Mouse (Mus musculus): ENCODE measurements around the gene Spdye4a. TPM values are rescaled to one million over a fixed set of nuclear protein-coding genes. Genes with fewer than 3 reads are reported as not detected.

Gene Spdye4a
- total RNA-seq (2012; rRNA removed) (not detected in 2 replicates), total RNA-seq (2014; rRNA removed) (not detected in 2 replicates), polyA plus RNA-seq (2012; ENCODE audit: insufficient read length, low read depth) (not detected in 2 replicates)

DNA sequence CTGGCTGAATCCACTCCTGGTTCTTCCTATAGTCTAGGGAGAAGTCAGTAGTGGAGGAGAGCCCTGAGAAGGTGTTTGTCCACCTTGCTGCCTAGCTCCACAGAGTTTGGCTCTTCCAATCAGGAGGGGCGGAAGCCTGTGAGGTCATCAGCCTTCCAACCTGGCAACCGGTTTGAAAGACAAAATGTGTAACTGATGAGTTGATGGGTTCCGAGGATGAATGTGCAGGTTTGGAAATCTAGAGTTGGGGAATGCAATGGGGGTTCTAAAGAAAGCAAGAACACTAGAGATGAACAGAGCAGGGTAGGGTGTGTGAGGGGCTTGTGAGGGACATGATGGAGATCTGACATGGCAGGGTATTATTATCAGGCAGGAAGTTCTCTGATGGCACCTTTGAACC lies at the start of gene Spdye4a:
Spdye4a (minus strand) TSS at position 101 of the 400 bp plus-strand sequence.
- no peak within 1 kb of the TSS for H3K27ac ChIP-seq (ENCODE audit: insufficient read depth, low read depth)
- H3K4me3 ChIP-seq (replicated peaks in 1 of 3; ENCODE audit: low read depth in 2 of 3, low read length in 2 of 3, poor library complexity in 1 of 3): no peak within 1 kb of the TSS
- no peaks in the 10 kb centered on the region for H3K4me1 ChIP-seq (ENCODE audit: control insufficient read depth in 1 of 2, insufficient read depth in 2 of 2)
- peaks cover 18% of the 10 kb centered on the region for H3K9me3 ChIP-seq (replicated peaks; ENCODE audit: low read length)
- no peak within 1 kb of the TSS for H3K9ac ChIP-seq (ENCODE audit: insufficient read depth, low read depth)
- TF ChIP-seq NRF1 (IDR thresholded peaks at IDR 0.05; ENCODE audit: low read depth, low read length) (no peak), TCF12 (IDR thresholded peaks at IDR 0.05; ENCODE audit: low read depth, low read length) (no peak), TBP (conservative IDR thresholded peaks at IDR 0.05; ENCODE audit: low read depth, low read length) (no peak), POLR2A (IDR thresholded peaks at IDR 0.05; ENCODE audit: low read depth, low read length) (no peak), E2F4 (IDR thresholded peaks at IDR 0.05; ENCODE audit: insufficient replicate concordance, low read depth, low read length) (no peak), MAFK (IDR thresholded peaks at IDR 0.05; ENCODE audit: insufficient replicate concordance, low read length) (no peak)
- no peak within 1 kb of the TSS for H3K4me2 ChIP-seq (ENCODE audit: insufficient read depth, low read depth, poor library complexity, severe bottlenecking)
- in situ Hi-C loops (cut with MboI; ENCODE audit: low pct_ligation_motif_present, low pct_unique_long_range_greater_than_20kb, low sequenced_read_pairs) (no loop called here), dilution Hi-C loops (cut with MboI; ENCODE audit: extremely low pct_ligation_motif_present, extremely low pct_unique_long_range_greater_than_20kb, low sequenced_read_pairs) (no loop called here)
- peaks cover 19% of the 10 kb centered on the region for H3K27me3 ChIP-seq (replicated peaks)
- H3K36me3 ChIP-seq (replicated peaks in 1 of 2; ENCODE audit: control insufficient read depth in 1 of 2, insufficient read depth in 1 of 2, low read length in 1 of 2): no peaks in the 10 kb centered on the region
- DNase-seq (ENCODE audit: extremely low read depth): no peak
- no peaks in the 10 kb centered on the region for H3K79me2 ChIP-seq (replicated peaks; ENCODE audit: control insufficient read depth, extremely low read depth, insufficient read depth, poor library complexity, severe bottlenecking)

DNA sequence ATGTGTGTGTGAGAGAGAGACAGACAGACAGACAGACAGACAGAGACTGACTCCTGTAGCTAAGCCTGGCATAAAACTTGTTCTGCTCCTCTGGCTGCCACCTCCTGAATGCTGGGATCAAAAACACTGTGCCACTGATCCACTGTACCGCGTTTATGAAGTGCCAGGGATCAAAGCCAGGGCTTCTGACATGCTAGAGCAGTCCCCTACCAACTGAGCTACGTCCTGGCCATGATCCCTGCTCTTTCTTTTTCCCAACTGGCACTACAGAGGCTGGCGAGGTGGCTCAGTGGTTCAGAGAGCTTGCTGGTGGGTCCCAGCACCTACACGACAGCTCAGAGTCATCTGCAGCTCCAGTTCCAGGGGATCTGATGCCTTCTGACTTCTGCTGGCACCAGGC lies 49.1 kb upstream of the Spdye4a start:
- peaks cover 0 to 12% of the 10 kb centered on the region in 2 experiments for H3K36me3 ChIP-seq (replicated peaks in 1 of 2; ENCODE audit: control insufficient read depth in 1 of 2, insufficient read depth in 1 of 2, low read length in 1 of 2)
- H3K4me2 ChIP-seq (ENCODE audit: insufficient read depth, low read depth, poor library complexity, severe bottlenecking): no peak overlapping the region
- H3K4me1 ChIP-seq (ENCODE audit: control insufficient read depth in 1 of 2, insufficient read depth in 2 of 2): peaks cover 15 to 27% of the 10 kb centered on the region in 2 experiments
- DNase-seq (ENCODE audit: extremely low read depth): no peak
- in situ Hi-C loops (cut with MboI; ENCODE audit: low pct_ligation_motif_present, low pct_unique_long_range_greater_than_20kb, low sequenced_read_pairs): loop anchor here (25.0 kb wide), 1 partner anchor 338 kb away; no protein-coding TSS in a partner anchor
- no peaks in the 10 kb centered on the region for H3K79me2 ChIP-seq (replicated peaks; ENCODE audit: control insufficient read depth, extremely low read depth, insufficient read depth, poor library complexity, severe bottlenecking)
- H3K9me3 ChIP-seq (replicated peaks; ENCODE audit: low read length): no peaks in the 10 kb centered on the region
- no peak for TF ChIP-seq ELF1 (IDR thresholded peaks at IDR 0.05; ENCODE audit: low read depth, low read length)
- TF ChIP-seq ZNF384 (IDR thresholded peaks at IDR 0.05; ENCODE audit: low read depth, low read length): no peak
- no peak for TF ChIP-seq ZC3H11A (IDR thresholded peaks at IDR 0.05; ENCODE audit: low read depth, low read length)
- no peak for TF ChIP-seq TBP (conservative IDR thresholded peaks at IDR 0.05; ENCODE audit: low read depth, low read length)
- TF ChIP-seq E2F4 (IDR thresholded peaks at IDR 0.05; ENCODE audit: insufficient replicate concordance, low read depth, low read length): no peak
- no peak for TF ChIP-seq JUND (conservative IDR thresholded peaks at IDR 0.05; ENCODE audit: low read depth, low read length)
- no peak for TF ChIP-seq EP300 (IDR thresholded peaks at IDR 0.05; ENCODE audit: low read length)
- no peak for TF ChIP-seq ETS1 (conservative IDR thresholded peaks at IDR 0.05; ENCODE audit: low read depth, low read length)
- no peak for TF ChIP-seq USF2 (conservative IDR thresholded peaks at IDR 0.05; ENCODE audit: low read depth, low read length)
- TF ChIP-seq POLR2A (IDR thresholded peaks at IDR 0.05; ENCODE audit: low read depth, low read length): no peak
- no peak for TF ChIP-seq IRF4 (IDR thresholded peaks at IDR 0.05; ENCODE audit: low read depth, low read length)
- TF ChIP-seq KAT2A (IDR thresholded peaks at IDR 0.05; ENCODE audit: insufficient replicate concordance, low read length): no peak
- no peak for TF ChIP-seq SMC3 (IDR thresholded peaks at IDR 0.05; ENCODE audit: low read depth, low read length)
- TF ChIP-seq HCFC1 (IDR thresholded peaks at IDR 0.05; ENCODE audit: low read depth, low read length): no peak
- TF ChIP-seq MAZ (IDR thresholded peaks at IDR 0.05; ENCODE audit: low read depth, low read length): no peak
- H3K27ac ChIP-seq (ENCODE audit: insufficient read depth, low read depth): no peak overlapping the region
- dilution Hi-C loops (cut with MboI; ENCODE audit: extremely low pct_ligation_motif_present, extremely low pct_unique_long_range_greater_than_20kb, low sequenced_read_pairs): no loop called here
- no peak overlapping the region for H3K4me3 ChIP-seq (replicated peaks in 1 of 3; ENCODE audit: low read depth in 2 of 3, low read length in 2 of 3, poor library complexity in 1 of 3)
- H3K27me3 ChIP-seq (replicated peaks): no peaks in the 10 kb centered on the region
- H3K9ac ChIP-seq (ENCODE audit: insufficient read depth, low read depth): no peak overlapping the region

All from CH12.LX (cell line).